Mouse (Mus musculus) effector memory CD4-positive, alpha-beta T cell, adult 5 months (primary cell): ENCODE measurements around the gene Ybx1. TPM values are rescaled to one million over a fixed set of nuclear protein-coding genes. Genes with fewer than 3 reads are reported as not detected.

ENCODE experiments used
- polyA plus RNA-seq: library from polyadenylated mRNA; unstranded; fragments of 100-300 nt; shearing (Covaris generic); gene quantifications from one replicate; pipeline ENCODE4 v1.2.1, GENCODE M21; 2017

Gene Ybx1
- 441 TPM for polyA plus RNA-seq

DNA sequence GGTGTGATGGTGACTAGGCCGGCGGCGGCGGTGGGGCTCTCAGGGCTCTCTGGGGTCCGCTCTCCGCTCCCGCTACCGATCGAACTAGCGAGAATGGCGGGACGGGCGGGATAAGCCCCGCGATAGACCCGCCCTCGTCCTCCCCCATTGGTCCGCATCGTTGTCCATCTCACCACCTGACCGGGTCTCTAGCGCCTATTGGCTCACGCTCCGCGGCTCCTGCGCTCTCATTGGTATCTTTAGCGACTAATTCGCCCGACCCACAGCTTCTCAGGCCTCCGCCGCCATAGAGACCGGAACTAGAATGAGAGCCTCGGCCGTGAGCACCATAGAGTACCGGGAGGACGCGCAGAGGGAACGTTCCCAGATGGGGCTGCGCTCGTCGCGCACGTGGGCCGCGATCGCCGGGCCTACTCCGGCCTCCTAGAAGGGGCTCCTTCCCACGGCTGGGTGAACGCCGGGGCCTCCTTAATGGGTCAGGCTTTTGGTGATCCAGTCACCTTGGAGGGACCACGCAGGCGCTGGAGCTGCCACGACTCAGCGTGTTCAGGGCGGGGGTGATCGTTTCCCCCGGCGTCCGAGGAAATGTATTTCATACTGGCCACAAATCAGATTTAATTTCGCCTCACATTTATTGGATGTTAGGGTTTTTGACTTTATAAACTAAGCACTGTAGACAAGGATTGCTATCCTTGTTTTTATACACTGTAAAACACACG lies at the start of gene Ybx1:
Gene Ybx1, minus strand, starts transcription at position 190 of the 719 bp plus-strand sequence.

DNA sequence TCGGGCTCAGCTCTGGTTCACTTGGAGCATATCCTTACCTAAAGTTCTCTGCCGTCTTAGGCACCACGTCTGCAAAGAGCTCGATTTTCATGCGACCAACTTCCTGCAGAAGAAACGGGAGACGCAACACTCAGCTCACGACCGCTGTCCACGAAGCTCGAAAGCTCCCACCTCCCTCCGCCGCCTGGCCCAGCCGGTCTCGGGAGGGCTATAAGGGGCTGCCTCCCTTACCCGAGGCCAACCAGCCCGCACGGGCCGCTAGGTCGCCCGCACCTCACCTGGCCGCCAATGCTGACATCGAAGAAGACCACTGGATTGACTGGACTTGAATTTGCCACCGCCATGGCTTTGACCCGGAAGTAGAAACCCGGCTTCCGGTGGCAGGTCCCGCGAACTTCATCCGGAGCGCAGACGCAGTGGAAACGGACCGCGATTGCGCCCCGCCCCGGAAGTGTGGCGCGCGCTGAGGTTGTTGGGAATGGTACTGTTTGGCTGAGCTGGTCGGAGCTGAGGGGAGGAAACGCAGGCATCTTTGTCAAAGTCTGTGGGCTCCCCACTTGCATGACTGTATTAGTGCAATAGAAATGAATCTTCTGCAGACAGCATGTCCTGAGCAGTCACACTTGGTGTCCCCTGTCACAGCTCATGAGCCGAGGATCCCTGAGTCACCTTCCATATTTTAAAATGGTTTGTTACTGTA lies 25.9 kb upstream of the Ybx1 start, which contains the start of gene Ppih:
Gene Ppih, minus strand, starts transcription at position 416 of the 700 bp plus-strand sequence.

DNA sequence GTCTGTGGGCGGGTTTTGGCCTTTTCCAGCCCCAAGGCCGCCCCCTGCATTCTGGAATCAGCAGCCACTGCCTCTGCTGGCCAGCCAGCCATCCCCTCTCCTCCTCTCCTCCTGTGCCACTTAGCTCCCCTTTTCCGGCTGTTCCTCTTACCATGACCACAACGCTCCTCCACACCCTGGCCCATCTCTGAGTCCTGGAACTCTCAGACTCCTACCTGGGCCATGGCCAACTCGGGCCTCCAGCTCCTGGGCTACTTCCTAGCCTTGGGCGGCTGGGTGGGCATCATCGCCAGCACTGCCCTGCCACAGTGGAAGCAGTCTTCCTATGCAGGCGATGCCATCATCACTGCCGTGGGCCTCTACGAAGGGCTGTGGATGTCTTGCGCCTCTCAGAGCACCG lies 39.1 kb downstream of the Ybx1 start, which contains the start of gene Cldn19:
Gene Cldn19, plus strand, starts transcription at position 64 of the 400 bp plus-strand sequence.

DNA sequence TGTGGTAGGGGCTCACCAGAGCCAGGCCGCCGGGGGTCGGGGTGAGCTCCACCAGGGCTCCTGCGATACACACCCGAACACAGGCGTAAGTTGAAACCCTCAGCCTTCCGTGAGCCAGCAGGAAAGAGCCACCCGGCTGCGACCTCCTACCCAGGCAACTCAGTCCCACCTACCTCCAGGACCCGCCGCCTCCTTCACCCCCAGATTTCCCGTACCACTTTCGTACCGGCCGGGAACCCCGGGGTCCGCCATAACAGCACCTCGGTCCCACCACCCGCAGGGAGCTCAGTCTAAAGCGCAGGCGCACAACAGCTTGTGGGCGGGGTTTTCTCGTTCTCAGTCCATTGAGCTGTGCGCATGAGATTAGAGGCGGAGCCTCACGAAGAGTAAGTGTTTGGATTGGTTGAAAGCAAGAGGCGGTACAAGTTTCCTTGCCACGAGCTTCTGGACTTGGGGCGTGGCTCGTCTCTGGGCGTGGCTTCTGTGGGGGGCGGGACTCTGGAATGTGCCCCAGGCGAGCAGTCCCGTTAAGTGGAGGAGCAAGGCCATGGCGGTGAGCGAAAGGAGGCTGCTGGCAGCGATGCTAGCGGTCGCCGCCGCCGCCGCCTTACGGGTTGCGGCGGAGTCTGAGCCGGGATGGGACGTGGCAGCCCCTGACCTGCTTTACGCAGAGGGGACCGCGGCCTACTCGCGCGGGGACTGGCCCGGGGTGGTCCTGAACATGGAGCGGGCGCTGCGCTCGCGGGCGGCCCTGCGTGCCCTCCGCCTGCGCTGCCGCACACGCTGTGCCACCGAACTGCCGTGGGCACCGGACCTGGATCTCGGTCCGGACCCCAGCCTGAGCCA lies 61.8 kb downstream of the Ybx1 start, which contains the start of the genes AU022252 and P3h1:
Gene AU022252, minus strand, starts transcription at position 303 of the 846 bp plus-strand sequence.
Gene P3h1, plus strand, starts transcription at position 506 of the 846 bp plus-strand sequence.

Other genes starting within 250 kb of the Ybx1 start
- gene Slc2a1, start 185.9 kb downstream of the Ybx1 start, polyA plus RNA-seq: 84.2 TPM
- gene Zfp691, start 120.4 kb downstream of the Ybx1 start, polyA plus RNA-seq: 0.81 TPM
- 0.97 TPM for gene Ermap, start 104.6 kb downstream of the Ybx1 start, polyA plus RNA-seq
- 30.4 TPM for gene Svbp, start 99.3 kb downstream of the Ybx1 start, polyA plus RNA-seq
- 0.30 TPM for gene Tmem269, start 76.4 kb downstream of the Ybx1 start, polyA plus RNA-seq
- gene AU022252, start 61.9 kb downstream of the Ybx1 start, polyA plus RNA-seq: 10.7 TPM
- gene P3h1, start 61.7 kb downstream of the Ybx1 start, polyA plus RNA-seq: 2.7 TPM
- not detected for gene Cldn19, start 39.2 kb downstream of the Ybx1 start, polyA plus RNA-seq
- gene Ppih, start 25.9 kb upstream of the Ybx1 start, polyA plus RNA-seq: 21.9 TPM
- gene Ccdc30, start 120.9 kb upstream of the Ybx1 start, polyA plus RNA-seq: 1.6 TPM
- gene Ppcs, start 127.8 kb upstream of the Ybx1 start, polyA plus RNA-seq: 11.3 TPM
- gene Zmynd12, start 128.2 kb upstream of the Ybx1 start, polyA plus RNA-seq: not detected
- gene Rimkla, start 198.0 kb upstream of the Ybx1 start, polyA plus RNA-seq: 1.4 TPM
- gene Foxj3, start 242.4 kb upstream of the Ybx1 start, polyA plus RNA-seq: 57.3 TPM
- 2.1 TPM for gene Frg2f1, start 244.9 kb upstream of the Ybx1 start, polyA plus RNA-seq